Mouse (Mus musculus) hematopoietic stem cell, adult 5-6 weeks (primary cell): Measurements from ENCODE around the gene Cacna1h. TPM values are rescaled to one million over a fixed set of nuclear protein-coding genes. Genes with fewer than 3 reads are reported as not detected.
A peak's percentile ranks its signal among the peaks of the same experiment; 100 is the strongest.

ENCODE experiments used
- ATAC-seq, 2 experiments: fragments of 125-278 bp in 1 of 2; replicated peaks in 1 of 2; 2 replicates each; pipeline ENCODE4 v1.8.0; 2016 to 2017; ENCODE audit warnings: inconsistent platforms in 2 of 2, mild to moderate bottlenecking in 2 of 2, moderate number of reproducible peaks in 2 of 2, low read depth in 1 of 2, moderate TSS enrichment in 1 of 2; ENCODE audit not compliant: low FRiP score in 2 of 2, poor library complexity in 2 of 2, severe bottlenecking in 2 of 2, insufficient read depth in 1 of 2, low TSS enrichment in 1 of 2
- total RNA-seq: library from RNA; stranded (forward); fragments of 172-1452, 232-1000 nt; gene quantifications from 2 replicates; pipeline ENCODE4 v1.2.3, GENCODE M21; 2017

The Cacna1h gene
- 0.74 TPM in 1 of 2 replicates, not detected in the other for total RNA-seq

- no peak for ATAC-seq
Observed at GRCm38 (mm10) chr17:25433617-25434606, at the start of gene Cacna1h. Gene Cacna1h (minus strand): TSS chr17:25433783.

GRCm38 (mm10) chr17:25482092-25482491 is 48.5 kb upstream of the Cacna1h start:
- no peak for ATAC-seq

GRCm38 (mm10) chr17:25480820-25481219 is 47.2 kb upstream of the Cacna1h start:
- ATAC-seq: no peak

GRCm38 (mm10) chr17:25480152-25480551 is 46.6 kb upstream of the Cacna1h start:
- no peak for ATAC-seq

- ATAC-seq: peak in 1 of 2 experiments; percentile 37; a peak in 1 of 4 replicates
Observed at GRCm38 (mm10) chr17:25475946-25476744, 42.6 kb upstream of the Cacna1h start.

- peak; percentile 75 to 80 for ATAC-seq
Observed at GRCm38 (mm10) chr17:25474330-25475077, 40.9 kb upstream of the Cacna1h start.

GRCm38 (mm10) chr17:25472044-25472443 is 38.5 kb upstream of the Cacna1h start:
- ATAC-seq: no peak

- ATAC-seq: no peak
Observed at GRCm38 (mm10) chr17:25471418-25471817, 37.8 kb upstream of the Cacna1h start.

GRCm38 (mm10) chr17:25469798-25470197 is 36.2 kb upstream of the Cacna1h start:
- no peak for ATAC-seq

GRCm38 (mm10) chr17:25468301-25468700 is 34.7 kb upstream of the Cacna1h start:
- ATAC-seq: no peak

GRCm38 (mm10) chr17:25467781-25468180 is 34.2 kb upstream of the Cacna1h start:
- no peak for ATAC-seq

- ATAC-seq: no peak
Observed at GRCm38 (mm10) chr17:25466257-25466656, 32.7 kb upstream of the Cacna1h start.

GRCm38 (mm10) chr17:25464091-25464490 is 30.5 kb upstream of the Cacna1h start:
- no peak for ATAC-seq

GRCm38 (mm10) chr17:25463326-25463945 is 29.9 kb upstream of the Cacna1h start:
- no peak for ATAC-seq

- no peak for ATAC-seq
Observed at GRCm38 (mm10) chr17:25462236-25462875, 28.8 kb upstream of the Cacna1h start.

GRCm38 (mm10) chr17:25456540-25456939 is 23.0 kb upstream of the Cacna1h start:
- no peak for ATAC-seq

GRCm38 (mm10) chr17:25454272-25454671 is 20.7 kb upstream of the Cacna1h start, which contains the start of gene Tekt4:
Gene Tekt4 (plus strand): TSS chr17:25454615.
- ATAC-seq: no peak
